Mouse (Mus musculus) liver, postnatal 0 days (tissue): Measurements from ENCODE around the gene Mpl. TPM values are rescaled to one million over a fixed set of nuclear protein-coding genes. Genes with fewer than 3 reads are reported as not detected.

ENCODE experiments used
- ATAC-seq: fragments of 200-750 bp; cut with Nextera tagmentation; 2 replicates; pipeline ENCODE4 v1.8.0; 2017; ENCODE audit warnings: mild to moderate bottlenecking, moderate library complexity
- DNase-seq: peaks from one replicate; pipeline ENCODE4 v3.0.0-alpha.2; 2016
- H3K27ac ChIP-seq: fragments of 300-500 bp; sonication (generic); 2 replicates; pipeline ENCODE4 v1.5.1; 2014; ENCODE audit warnings: antibody characterized with exemption, moderate library complexity, mild to moderate bottlenecking, low read depth
- H3K27me3 ChIP-seq: fragments of 300-500 bp; sonication (generic); 2 replicates; pipeline ENCODE4 v1.6.1; 2014; ENCODE audit warnings: low read length, control low read depth, mixed read lengths; ENCODE audit not compliant: insufficient read depth
- H3K36me3 ChIP-seq: fragments of 300-500 bp; sonication (generic); replicated peaks from 2 replicates; pipeline ENCODE4 v1.6.1; 2014; ENCODE audit warnings: mild to moderate bottlenecking, control low read depth, low read length, moderate library complexity, mixed read lengths; ENCODE audit not compliant: insufficient read depth
- H3K4me1 ChIP-seq: fragments of 300-500 bp; sonication (generic); 2 replicates; pipeline ENCODE4 v1.6.1; 2014; ENCODE audit warnings: antibody characterized with exemption, mild to moderate bottlenecking, control low read depth; ENCODE audit not compliant: insufficient read depth
- H3K4me2 ChIP-seq: fragments of 300-500 bp; sonication (generic); 2 replicates; pipeline ENCODE4 v1.6.1; 2014; ENCODE audit warnings: low read depth, mild to moderate bottlenecking, low read length, moderate library complexity, mixed read lengths
- H3K4me3 ChIP-seq: fragments of 300-500 bp; sonication (generic); 2 replicates; pipeline ENCODE4 v1.5.1; 2014; ENCODE audit warnings: low read depth, low read length
- H3K9ac ChIP-seq: fragments of 300-500 bp; sonication (generic); replicated peaks from 2 replicates; pipeline ENCODE4 v1.6.1; 2014; ENCODE audit warnings: mild to moderate bottlenecking, moderate library complexity
- H3K9me3 ChIP-seq: fragments of 300-500 bp; sonication (generic); 2 replicates; pipeline ENCODE4 v1.6.1; 2016; ENCODE audit warnings: mild to moderate bottlenecking, control low read depth, low read length, mixed read lengths
- CTCF ChIP-seq: sonication (generic); IDR thresholded peaks from 2 replicates; pipeline ENCODE4 v1.5.1; 2016; ENCODE audit warnings: antibody characterized with exemption, low read depth
- EP300 ChIP-seq: IDR thresholded peaks from 2 replicates; pipeline ENCODE4 v1.6.1; 2016; ENCODE audit warnings: antibody characterized with exemption, low read depth, mild to moderate bottlenecking
- WGBS: fragments of 180-500 bp; shearing (Covaris S2); extraction: QIAGEN DNeasy Blood & Tissue Kit; methylation state at CpG from one replicate; pipeline ENCODE4 v1.1.7; 2014; ENCODE audit not compliant: insufficient replicate concordance; 5-methylcytosine and 5-hydroxymethylcytosine counted together
- polyA plus RNA-seq: library from polyadenylated mRNA; unstranded; fragments of >200 nt; fragmentation: Nextera tagmentation; extraction: Ambion mirVana; gene quantifications from 2 replicates; pipeline ENCODE4 v1.2.1, GENCODE M21; 2015

Gene Mpl
- polyA plus RNA-seq, 1 experiment from 2014 or later = 9.3 TPM

GRCm38 (mm10) chr4:118476773-118477530 is 19.6 kb upstream of the Mpl start:
- TF ChIP-seq CTCF (no peak), EP300 (no peak)
- Histone ChIP-seq H3K36me3 (no peaks in the 10 kb centered on the region), H3K9me3 (no peaks in the 10 kb centered on the region), H3K4me1 (no peaks in the 10 kb centered on the region), H3K27ac (no peak overlapping the region), H3K4me3 (no peak overlapping the region), H3K4me2 (no peak overlapping the region), H3K9ac (no peak overlapping the region), H3K27me3 (no peaks in the 10 kb centered on the region)
- WGBS = 66% methylated on average over 15 of the region's 15 CpGs
- no peak for DNase-seq
- ATAC-seq = peak; percentile 31

DNA sequence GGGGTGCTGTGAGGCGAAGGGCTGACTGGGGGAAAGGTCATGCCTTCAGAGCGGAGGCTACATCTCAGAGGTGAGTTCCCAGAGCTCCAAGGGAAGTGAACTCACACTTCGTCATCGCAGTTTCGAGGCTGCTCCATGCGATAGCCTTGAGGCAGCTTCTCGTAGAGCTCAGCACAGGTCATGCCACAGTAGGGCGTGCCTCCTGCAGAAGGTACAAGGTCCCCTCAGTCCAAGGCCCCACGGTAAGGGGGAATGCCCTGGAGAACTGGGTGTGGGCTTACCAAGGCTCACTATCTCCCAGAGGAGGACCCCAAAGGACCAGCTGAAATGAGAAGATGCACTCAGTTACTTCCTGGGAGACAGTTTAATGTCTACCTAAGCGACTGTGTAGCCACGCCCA is 15.4 kb upstream of the Mpl start:
- Histone ChIP-seq H3K4me2 (no peak overlapping the region), H3K9ac (no peak overlapping the region), H3K27me3 (no peaks in the 10 kb centered on the region), H3K4me3 (no peak overlapping the region), H3K36me3 (no peaks in the 10 kb centered on the region), H3K4me1 (no peaks in the 10 kb centered on the region), H3K9me3 (no peaks in the 10 kb centered on the region), H3K27ac (no peak overlapping the region)
- DNase-seq (no peak), ATAC-seq (no peak)
- no peak for TF ChIP-seq CTCF
- TF ChIP-seq EP300 = no peak
- 79% methylated on average over 11 of the region's 11 CpGs for WGBS

- ATAC-seq = no peak
- Histone ChIP-seq H3K27ac (no peak overlapping the region), H3K27me3 (no peaks in the 10 kb centered on the region), H3K4me2 (no peak overlapping the region), H3K9me3 (no peaks in the 10 kb centered on the region), H3K4me1 (no peaks in the 10 kb centered on the region), H3K9ac (no peak overlapping the region), H3K4me3 (no peak overlapping the region), H3K36me3 (no peaks in the 10 kb centered on the region)
- WGBS = 79% methylated on average over 6 of the region's 6 CpGs
- no peak for TF ChIP-seq CTCF
- TF ChIP-seq EP300 = no peak
- no peak for DNase-seq
These were observed 14.0 kb upstream of the Mpl start for GRCm38 (mm10) chr4:118471281-118471680.

DNA sequence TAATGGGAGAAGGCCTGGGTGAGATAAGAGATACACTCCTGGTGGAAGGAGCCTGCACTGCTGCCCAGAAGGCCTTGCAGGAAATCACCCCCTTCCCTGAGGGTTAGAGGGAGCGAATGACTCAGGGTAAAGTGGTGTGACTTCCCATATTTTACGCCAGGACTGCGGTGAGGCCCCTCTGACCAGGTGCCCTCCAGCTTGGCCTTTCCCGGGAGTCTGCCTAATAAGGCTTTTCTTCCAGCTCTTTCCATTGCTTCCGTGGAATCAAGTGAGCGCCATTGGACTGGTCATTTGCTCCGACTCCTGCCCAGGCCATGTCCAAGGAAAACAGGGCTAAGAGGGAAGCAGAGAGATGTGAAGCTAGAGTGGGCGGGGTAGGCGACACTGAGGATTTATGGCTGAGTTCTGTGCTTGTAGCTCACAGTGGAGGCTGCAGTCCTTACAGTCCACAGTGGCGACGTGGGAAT is 8.4 kb upstream of the Mpl start:
- DNase-seq (no peak), ATAC-seq (peak; percentile 54)
- Histone ChIP-seq H3K9me3 (no peaks in the 10 kb centered on the region), H3K27ac (no peak overlapping the region), H3K27me3 (no peaks in the 10 kb centered on the region), H3K9ac (no peak overlapping the region), H3K4me3 (no peak overlapping the region), H3K36me3 (no peaks in the 10 kb centered on the region), H3K4me1 (no peaks in the 10 kb centered on the region), H3K4me2 (no peak overlapping the region)
- TF ChIP-seq CTCF (0 out of 2 replicates have a peak, but pooled peaks have one; percentile 9), EP300 (no peak)
- 32% methylated on average over 11 of the region's 11 CpGs for WGBS

DNA sequence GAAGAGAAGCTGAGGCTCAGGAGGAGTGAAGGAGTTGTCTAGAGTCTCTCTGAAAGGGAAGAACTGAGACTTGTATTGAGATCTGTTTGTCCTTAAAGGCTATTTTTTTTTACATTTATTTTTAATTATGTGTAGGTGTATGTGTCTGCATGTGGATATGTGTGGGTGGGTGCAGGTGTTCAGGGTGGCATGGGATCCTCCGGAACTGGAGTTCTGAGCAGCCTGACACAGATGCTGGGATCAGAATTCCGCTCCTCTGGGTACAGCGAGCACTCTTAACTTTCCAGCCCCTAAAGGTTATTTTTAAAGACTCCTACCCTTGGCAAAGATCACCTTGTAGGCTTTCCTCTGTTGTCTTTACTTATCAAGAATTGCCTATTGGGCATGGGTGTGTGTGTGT is 7.6 kb upstream of the Mpl start:
- ATAC-seq (no peak), DNase-seq (no peak)
- no peak overlapping the region for H3K27ac ChIP-seq
- WGBS = 81% methylated on average over 3 of the region's 3 CpGs
- TF ChIP-seq CTCF (no peak), EP300 (no peak)
- no peak overlapping the region for H3K4me3 ChIP-seq
- H3K4me2 ChIP-seq = no peak overlapping the region
- no peaks in the 10 kb centered on the region for H3K9me3 ChIP-seq
- no peak overlapping the region for H3K9ac ChIP-seq
- H3K4me1 ChIP-seq = no peaks in the 10 kb centered on the region
- H3K27me3 ChIP-seq = no peaks in the 10 kb centered on the region
- no peaks in the 10 kb centered on the region for H3K36me3 ChIP-seq

- DNase-seq (no peak), ATAC-seq (no peak)
- Histone ChIP-seq H3K9ac (no peak overlapping the region), H3K27me3 (no peaks in the 10 kb centered on the region), H3K27ac (no peak overlapping the region), H3K4me1 (no peaks in the 10 kb centered on the region; the same call in 1 of the 2 replicates), H3K9me3 (no peaks in the 10 kb centered on the region), H3K4me2 (peak overlapping the region; percentile 55), H3K4me3 (no peak overlapping the region), H3K36me3 (no peaks in the 10 kb centered on the region)
- TF ChIP-seq CTCF (no peak), EP300 (no peak)
- WGBS = 56% methylated on average over 24 of the region's 24 CpGs
These were observed 10.7 kb downstream of the Mpl start for GRCm38 (mm10) chr4:118446415-118447153.
